Mouse (Mus musculus) ZHBTc4 (cell line): ENCODE measurements around the gene Sf3a1.

Experiments
- DNase-seq: peaks from one replicate; pipeline ENCODE4 v3.0.0-alpha.2; 2011; ENCODE audit warnings: low read depth, low spot score

Sf3a1 gene

GRCm38 (mm10) chr11:4134986-4135935 lies 24.9 kb upstream of the Sf3a1 start, which contains the start of gene Rnf215:
Gene Rnf215 (plus strand): TSS chr11:4135202.
- peak; percentile 94 for DNase-seq

GRCm38 (mm10) chr11:4138964-4139363 lies 21.2 kb upstream of the Sf3a1 start:
- no peak for DNase-seq

- DNase-seq, result no peak
Measured at GRCm38 (mm10) chr11:4141505-4141904, 18.6 kb upstream of the Sf3a1 start.

- DNase-seq, result no peak
Measured at GRCm38 (mm10) chr11:4142352-4142751, 17.8 kb upstream of the Sf3a1 start.

- DNase-seq, result peak; percentile 40
Measured at GRCm38 (mm10) chr11:4143281-4144062, 16.7 kb upstream of the Sf3a1 start.

- DNase-seq, result no peak
Measured at GRCm38 (mm10) chr11:4146381-4146780, 13.8 kb upstream of the Sf3a1 start.

GRCm38 (mm10) chr11:4147098-4147497 lies 13.1 kb upstream of the Sf3a1 start:
- no peak for DNase-seq

- DNase-seq, result no peak
Measured at GRCm38 (mm10) chr11:4148120-4148519, 12.0 kb upstream of the Sf3a1 start.

- DNase-seq, result no peak
Measured at GRCm38 (mm10) chr11:4148536-4149156, 11.5 kb upstream of the Sf3a1 start.

GRCm38 (mm10) chr11:4149886-4150285 lies 10.3 kb upstream of the Sf3a1 start:
- no peak for DNase-seq

- DNase-seq, result no peak
Measured at GRCm38 (mm10) chr11:4153694-4154093, 6.5 kb upstream of the Sf3a1 start.

GRCm38 (mm10) chr11:4155641-4156040 lies 4.5 kb upstream of the Sf3a1 start:
- no peak for DNase-seq

- DNase-seq, result no peak
Measured at GRCm38 (mm10) chr11:4158676-4159075, 1.5 kb upstream of the Sf3a1 start.

- DNase-seq, result peak; percentile 12
Measured at GRCm38 (mm10) chr11:4160758-4161480, 769 bp downstream of the Sf3a1 start.

GRCm38 (mm10) chr11:4164701-4165100 lies 4.6 kb downstream of the Sf3a1 start:
- no peak for DNase-seq

- DNase-seq, result no peak
Measured at GRCm38 (mm10) chr11:4166467-4167090, 6.4 kb downstream of the Sf3a1 start.

GRCm38 (mm10) chr11:4174586-4174985 lies 14.4 kb downstream of the Sf3a1 start:
- DNase-seq, result no peak

- no peak for DNase-seq
Measured at GRCm38 (mm10) chr11:4177716-4178115, 17.6 kb downstream of the Sf3a1 start.

GRCm38 (mm10) chr11:4182061-4182460 lies 21.9 kb downstream of the Sf3a1 start:
- DNase-seq, result peak; percentile 37

GRCm38 (mm10) chr11:4183511-4183910 lies 23.4 kb downstream of the Sf3a1 start:
- DNase-seq, result no peak
